Mouse (Mus musculus) cerebellum, adult 2 months (tissue): ENCODE measurements at regions not wholly inside any gene's neighbourhood (a gene's known extent, or its start where the extent isn't known, plus 50 kb on each side); places are given as distances from the start of the nearest gene placed in this dataset.

Experiments used
- DNase-seq, 2 experiments: peaks; one replicate each; pipeline ENCODE4 v3.0.0; 2021
- H3K27ac ChIP-seq: fragments of 200-500 bp; 2 replicates; pipeline ENCODE4 v1.5.1; 2012; ENCODE audit warnings: low read length, control low read depth, inconsistent platforms; ENCODE audit not compliant: insufficient read depth
- H3K27me3 ChIP-seq: fragments of 200-500 bp; 2 replicates; pipeline ENCODE4 v1.6.1; 2012; ENCODE audit warnings: inconsistent platforms, mild to moderate bottlenecking, low read length, moderate library complexity; ENCODE audit not compliant: control insufficient read depth, insufficient read depth
- H3K4me1 ChIP-seq: fragments of 200-500 bp; 2 replicates; pipeline ENCODE4 v1.6.1; 2011; ENCODE audit warnings: low read length; ENCODE audit not compliant: control insufficient read depth, insufficient read depth
- H3K4me3 ChIP-seq: fragments of 200-500 bp; replicated peaks from 2 replicates; pipeline ENCODE3; 2011; ENCODE audit warnings: mild to moderate bottlenecking, low read depth, low read length, control low read depth; ENCODE audit not compliant: insufficient read depth
- CTCF ChIP-seq: fragments of 200-500 bp; IDR thresholded peaks from 2 replicates; pipeline ENCODE4 v1.5.1; 2011; ENCODE audit warnings: low read depth, mild to moderate bottlenecking, control low read depth, low read length, moderate library complexity, borderline replicate concordance; ENCODE audit not compliant: insufficient read depth
- POLR2A ChIP-seq: fragments of 200-500 bp; IDR thresholded peaks from 2 replicates; pipeline ENCODE4 v1.6.1; 2011; ENCODE audit warnings: low read length, control low read depth, borderline replicate concordance; ENCODE audit not compliant: insufficient read depth
- WGBS: fragments of 180-500 bp; shearing (Covaris S2); methylation state at CpG from one replicate; pipeline ENCODE4 v1.1.7; 2018; 5-methylcytosine and 5-hydroxymethylcytosine counted together

- 67% methylated on average over 6 of the region's 6 CpGs for WGBS
- Histone ChIP-seq H3K4me1 (no peaks in the 10 kb centered on the region), H3K27ac (no peak overlapping the region), H3K27me3 (no peaks in the 10 kb centered on the region), H3K4me3 (no peak overlapping the region)
- TF ChIP-seq POLR2A = no peak
- no peak for TF ChIP-seq CTCF
- no peak for DNase-seq
Measured at GRCm38 (mm10) chr12:107856421-107857043, 146.9 kb downstream of the Bcl11b start.

- no peak overlapping the region for H3K27ac ChIP-seq
- no peaks in the 10 kb centered on the region for H3K27me3 ChIP-seq
- TF ChIP-seq CTCF (no peak), POLR2A (no peak)
- no peak for DNase-seq
- H3K4me1 ChIP-seq = no peaks in the 10 kb centered on the region
- H3K4me3 ChIP-seq = no peak overlapping the region
- WGBS = 71% methylated on average over 10 of the region's 10 CpGs
Measured at GRCm38 (mm10) chr12:107858536-107859280, 144.7 kb downstream of the Bcl11b start.

- Histone ChIP-seq H3K27ac (no peak overlapping the region), H3K27me3 (no peaks in the 10 kb centered on the region), H3K4me1 (no peaks in the 10 kb centered on the region), H3K4me3 (no peak overlapping the region)
- DNase-seq = no peak
- WGBS = 21% methylated on average over 8 of the region's 8 CpGs
- no peak for TF ChIP-seq POLR2A
- TF ChIP-seq CTCF = no peak
Measured at GRCm38 (mm10) chr12:107859750-107860149, 143.7 kb downstream of the Bcl11b start.

DNA sequence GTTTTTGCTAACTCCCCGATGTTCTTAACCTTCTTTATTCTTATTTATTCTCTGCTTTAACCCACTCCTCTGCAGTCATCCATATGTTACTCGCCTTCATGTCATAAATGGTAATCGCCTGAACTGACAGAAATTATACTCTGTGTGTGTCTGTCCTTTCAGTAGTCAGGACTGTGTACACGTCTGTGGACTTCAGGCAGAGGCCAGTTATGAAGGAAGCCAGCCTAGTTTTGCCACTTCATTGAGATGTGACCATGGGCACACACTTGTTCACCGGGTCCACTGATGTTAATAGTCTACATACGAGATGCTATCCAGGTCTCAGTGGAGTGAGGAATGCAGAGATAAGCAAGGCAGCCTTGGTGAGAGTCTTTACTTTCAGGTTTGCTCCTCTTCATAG is 143.0 kb downstream of the Bcl11b start:
- TF ChIP-seq POLR2A = no peak
- no peak for TF ChIP-seq CTCF
- 84% methylated on average over 6 of the region's 6 CpGs for WGBS
- DNase-seq = no peak
- Histone ChIP-seq H3K4me3 (no peak overlapping the region), H3K4me1 (no peaks in the 10 kb centered on the region), H3K27ac (no peak overlapping the region), H3K27me3 (no peaks in the 10 kb centered on the region)
